Mouse (Mus musculus) naive thymus-derived CD4-positive, alpha-beta T cell, adult 2 months (primary cell): ENCODE measurements around the gene Hcfc2.
A peak's percentile ranks its signal among the peaks of the same experiment; 100 is the strongest.

Source experiments
- DNase-seq: peaks from one replicate; pipeline ENCODE4 v3.0.0-alpha.2; 2011; ENCODE audit warnings: low read depth

The Hcfc2 gene

GRCm38 (mm10) chr10:82695956-82696355, at the start of gene Hcfc2:
Hcfc2 (plus strand) TSS chr10:82696160.
- no peak for DNase-seq

GRCm38 (mm10) chr10:82647205-82647811, 48.7 kb upstream of the Hcfc2 start:
- no peak for DNase-seq

- DNase-seq = no peak
Observed at GRCm38 (mm10) chr10:82651221-82651620, 44.7 kb upstream of the Hcfc2 start.

- DNase-seq = no peak
Observed at GRCm38 (mm10) chr10:82652625-82653024, 43.3 kb upstream of the Hcfc2 start.

- no peak for DNase-seq
Observed at GRCm38 (mm10) chr10:82654581-82654980, 41.4 kb upstream of the Hcfc2 start.

GRCm38 (mm10) chr10:82661820-82662219, 34.1 kb upstream of the Hcfc2 start:
- DNase-seq = peak; percentile 22

GRCm38 (mm10) chr10:82662267-82662990, 33.5 kb upstream of the Hcfc2 start:
- peak; percentile 59 for DNase-seq

- no peak for DNase-seq
Observed at GRCm38 (mm10) chr10:82663289-82663688, 32.7 kb upstream of the Hcfc2 start.

GRCm38 (mm10) chr10:82665951-82666350, 30.0 kb upstream of the Hcfc2 start:
- no peak for DNase-seq

GRCm38 (mm10) chr10:82666436-82667234, 29.3 kb upstream of the Hcfc2 start:
- DNase-seq = peak; percentile 88

- no peak for DNase-seq
Observed at GRCm38 (mm10) chr10:82670205-82670604, 25.8 kb upstream of the Hcfc2 start.

- DNase-seq = no peak
Observed at GRCm38 (mm10) chr10:82676949-82677348, 19.0 kb upstream of the Hcfc2 start.

GRCm38 (mm10) chr10:82680769-82681168, 15.2 kb upstream of the Hcfc2 start:
- no peak for DNase-seq

GRCm38 (mm10) chr10:82681639-82682038, 14.3 kb upstream of the Hcfc2 start:
- no peak for DNase-seq

GRCm38 (mm10) chr10:82685440-82685839, 10.5 kb upstream of the Hcfc2 start:
- DNase-seq = no peak

GRCm38 (mm10) chr10:82689681-82690211, 6.2 kb upstream of the Hcfc2 start:
- DNase-seq = no peak

- no peak for DNase-seq
Observed at GRCm38 (mm10) chr10:82690494-82690893, 5.5 kb upstream of the Hcfc2 start, which contains the start of gene Glt8d2. Glt8d2 (minus strand) TSS chr10:82690650.

GRCm38 (mm10) chr10:82696453-82697079, 606 bp downstream of the Hcfc2 start:
- no peak for DNase-seq

GRCm38 (mm10) chr10:82697305-82697898, 1.4 kb downstream of the Hcfc2 start:
- DNase-seq = peak; percentile 66

GRCm38 (mm10) chr10:82698712-82699261, 2.8 kb downstream of the Hcfc2 start:
- DNase-seq = peak; percentile 91

GRCm38 (mm10) chr10:82699296-82699941, 3.5 kb downstream of the Hcfc2 start:
- peak; percentile 57 for DNase-seq
